Mouse (Mus musculus) olfactory bulb, adult 2 months (tissue): ENCODE data around the gene Nr2c1.

Source experiments
- CTCF ChIP-seq: fragments of 200-500 bp; IDR thresholded peaks from 2 replicates; pipeline ENCODE4 v1.5.1; 2012; ENCODE audit warnings: low read depth, mild to moderate bottlenecking, low read length, moderate library complexity; ENCODE audit not compliant: insufficient read depth
- POLR2A ChIP-seq: fragments of 200-500 bp; IDR thresholded peaks from 2 replicates; pipeline ENCODE4 v1.6.1; 2012; ENCODE audit warnings: mild to moderate bottlenecking, low read depth, low read length, moderate library complexity; ENCODE audit not compliant: insufficient read depth

- no peak for TF ChIP-seq POLR2A
- no peak for TF ChIP-seq CTCF
These were observed 42.3 kb upstream of the Nr2c1 start for GRCm38 (mm10) chr10:94105498-94105897.
